Mouse (Mus musculus) adrenal gland, postnatal 36 days (tissue): ENCODE measurements around the gene Myh10. TPM values are rescaled to one million over a fixed set of nuclear protein-coding genes. Genes with fewer than 3 reads are reported as not detected.

ENCODE experiments used
- DNase-seq, 2 experiments: peaks; one replicate each; pipeline ENCODE4 v3.0.0; 2021; ENCODE audit warnings: mixed read lengths in 1 of 2
- total RNA-seq, 2 experiments: library from RNA; stranded (reverse); gene quantifications; 2 replicates each; pipeline ENCODE4 v1.2.3; 2021

Gene Myh10
- total RNA-seq, 2 experiments from 2014 or later, result 33.8 to 35.6 TPM

- DNase-seq, result no peak
Observed at GRCm38 (mm10) chr11:68748121-68748520, 56.8 kb downstream of the Myh10 start.

GRCm38 (mm10) chr11:68750206-68750605 is 58.8 kb downstream of the Myh10 start:
- no peak for DNase-seq

- DNase-seq, result peak; percentile 13 to 22
Observed at GRCm38 (mm10) chr11:68750938-68751337, 59.6 kb downstream of the Myh10 start.

- no peak for DNase-seq
Observed at GRCm38 (mm10) chr11:68754283-68754682, 62.9 kb downstream of the Myh10 start.

- DNase-seq, result no peak
Observed at GRCm38 (mm10) chr11:68756456-68757348, 65.3 kb downstream of the Myh10 start.

GRCm38 (mm10) chr11:68759691-68760090 is 68.3 kb downstream of the Myh10 start:
- DNase-seq, result no peak

GRCm38 (mm10) chr11:68761155-68761554 is 69.8 kb downstream of the Myh10 start:
- no peak for DNase-seq

GRCm38 (mm10) chr11:68761664-68762063 is 70.3 kb downstream of the Myh10 start:
- no peak for DNase-seq

- peak in 1 of 2 experiments; percentile 19 for DNase-seq
Observed at GRCm38 (mm10) chr11:68764622-68765021, 73.3 kb downstream of the Myh10 start.

GRCm38 (mm10) chr11:68767762-68768542 is 76.6 kb downstream of the Myh10 start:
- no peak for DNase-seq

GRCm38 (mm10) chr11:68769770-68770510 is 78.6 kb downstream of the Myh10 start:
- DNase-seq, result no peak

- no peak for DNase-seq
Observed at GRCm38 (mm10) chr11:68776147-68776655, 84.8 kb downstream of the Myh10 start.

GRCm38 (mm10) chr11:68777933-68778332 is 86.6 kb downstream of the Myh10 start:
- no peak for DNase-seq

- DNase-seq, result no peak
Observed at GRCm38 (mm10) chr11:68778855-68779254, 87.5 kb downstream of the Myh10 start.

- DNase-seq, result no peak
Observed at GRCm38 (mm10) chr11:68779735-68780465, 88.5 kb downstream of the Myh10 start.

- no peak for DNase-seq
Observed at GRCm38 (mm10) chr11:68780466-68781114, 89.2 kb downstream of the Myh10 start.

GRCm38 (mm10) chr11:68782336-68782735 is 91.0 kb downstream of the Myh10 start:
- no peak for DNase-seq

GRCm38 (mm10) chr11:68785813-68786212 is 94.5 kb downstream of the Myh10 start:
- no peak for DNase-seq

GRCm38 (mm10) chr11:68787222-68787621 is 95.9 kb downstream of the Myh10 start:
- DNase-seq, result no peak

- DNase-seq, result no peak
Observed at GRCm38 (mm10) chr11:68790720-68791119, 99.4 kb downstream of the Myh10 start.

GRCm38 (mm10) chr11:68791794-68792193 is 100.4 kb downstream of the Myh10 start:
- DNase-seq, result no peak
